ENCODE assay signal across 41 mouse cellular contexts in genomic region chr4:141463472-141463871, GRCm38 (mm10). TPM values are rescaled to one million over a fixed set of nuclear protein-coding genes. Genes with fewer than 3 reads are reported as not detected.
A peak's percentile ranks its signal among the peaks of the same experiment; 100 is the strongest.
DNase-seq lines count a peak whose midpoint lies in the region; ATAC-seq and TF ChIP-seq lines count a peak whose summit lies in the region.
"Had no signal": no experiment of that assay in that cellular context is flagged by ENCODE, and none has a peak within 500 bp of the region (broad histone marks: within the 10 kb centered on the region; RNA-seq: fewer than 3 reads in every experiment).

No protein-coding gene starts in this region.

- intact Hi-C loops in gastrocnemius, adult 2 months (cut with DNase I), result no loop called here
- intact Hi-C loops in gastrocnemius, postnatal 14 days (cut with DNase I; ENCODE audit: low total_unique reads), result no loop called here

- peak; percentile 15 for DNase-seq in gastrocnemius, adult 2 months
- no peak for DNase-seq in gastrocnemius, postnatal 14 days
- DNase-seq in kidney, adult 8-10 months, result peak; percentile 57 to 76
- DNase-seq in kidney, postnatal 4 days, result no peak
- DNase-seq in kidney, postnatal 14 days, result peak; percentile 71
- peak; percentile 29 for DNase-seq in yolk sac, embryonic 10.5 days (ENCODE audit: low spot score)
- DNase-seq: adrenal gland, adult 2 months; adrenal gland, postnatal 36 days; cerebellum, adult 18-20 months; gastrocnemius, postnatal 10 days; heart, postnatal 36 days; lung, embryonic 14.5 days; lung, postnatal 14 days; right cerebral cortex, adult 18-20 months; right cerebral cortex, postnatal 4 days; thymus, postnatal 4 days had no signal

- no peak overlapping the region for H3K9ac ChIP-seq in midbrain, embryonic 16.5 days (ENCODE audit: low read depth, low read length)
- H3K9ac ChIP-seq: embryonic facial prominence, embryonic 13.5 days; heart, embryonic 15.5 days; hindbrain, embryonic 12.5 days; intestine, embryonic 15.5 days; limb, embryonic 13.5 days; liver, embryonic 14.5 days; lung, embryonic 14.5 days; midbrain, embryonic 15.5 days; neural tube, embryonic 12.5 days had no signal

- no peak overlapping the region for H3K4me3 ChIP-seq in gastrocnemius, adult 2 months
- no peak overlapping the region for H3K4me3 ChIP-seq in midbrain, embryonic 16.5 days (ENCODE audit: low read depth, low read length)
- H3K4me3 ChIP-seq: embryonic facial prominence, embryonic 13.5 days; heart, embryonic 10.5 days; heart, embryonic 15.5 days; hindbrain, embryonic 12.5 days; intestine, embryonic 15.5 days; limb, embryonic 13.5 days; midbrain, embryonic 15.5 days; myocyte; neural tube, embryonic 12.5 days had no signal

- no peaks in the 10 kb centered on the region for H3K9me3 ChIP-seq in midbrain, embryonic 16.5 days (replicated peaks; ENCODE audit: control insufficient read depth, low read length, poor library complexity, severe bottlenecking)
- H3K9me3 ChIP-seq: embryonic facial prominence, embryonic 13.5 days; heart, embryonic 10.5 days; heart, embryonic 15.5 days; hindbrain, embryonic 12.5 days; intestine, embryonic 15.5 days; limb, embryonic 13.5 days; midbrain, embryonic 15.5 days; neural tube, embryonic 12.5 days had no signal

- no peaks in the 10 kb centered on the region; the same call in 1 of the 2 replicates for H3K4me1 ChIP-seq in midbrain, embryonic 16.5 days (ENCODE audit: control insufficient read depth, insufficient read depth, low read length)

- no peak for ATAC-seq in midbrain, embryonic 16.5 days
- ATAC-seq: activated CD4-positive, CD25-positive, alpha-beta regulatory T cell, adult 4 months; forebrain, embryonic 16.5 days; hindbrain, postnatal 0 days; intestine, embryonic 15.5 days; midbrain, embryonic 15.5 days had no signal

- H3K36me3 ChIP-seq in midbrain, embryonic 16.5 days (ENCODE audit: control insufficient read depth, insufficient read depth, low read length), result peaks cover 53% of the 10 kb centered on the region

- no peak overlapping the region for H3K4me2 ChIP-seq in midbrain, embryonic 16.5 days (ENCODE audit: low read length)
- H3K4me2 ChIP-seq: embryonic facial prominence, embryonic 13.5 days; heart, embryonic 15.5 days; hindbrain, embryonic 12.5 days; intestine, embryonic 15.5 days; limb, embryonic 13.5 days; lung, embryonic 14.5 days; midbrain, embryonic 15.5 days; neural tube, embryonic 12.5 days had no signal

- 82% methylated on average over 14 of the region's 14 CpGs for WGBS in midbrain, embryonic 16.5 days

- H3K27ac ChIP-seq in gastrocnemius, adult 2 months, result no peak overlapping the region
- no peak overlapping the region for H3K27ac ChIP-seq in midbrain, embryonic 16.5 days (ENCODE audit: low read length)
- H3K27ac ChIP-seq: embryonic facial prominence, embryonic 13.5 days; heart, embryonic 10.5 days; heart, embryonic 15.5 days; hindbrain, embryonic 12.5 days; hindbrain, postnatal 0 days; intestine, embryonic 15.5 days; limb, embryonic 13.5 days; liver, embryonic 14.5 days; midbrain, embryonic 15.5 days; neural tube, embryonic 12.5 days; stomach, postnatal 0 days had no signal

- TF ChIP-seq CTCF in gastrocnemius, adult 2 months (IDR thresholded peaks at IDR 0.05), result no peak

- H3K27me3 ChIP-seq in midbrain, embryonic 16.5 days (ENCODE audit: control insufficient read depth, insufficient read depth, low read depth, low read length), result no peaks in the 10 kb centered on the region
- H3K27me3 ChIP-seq: CH12.LX; embryonic facial prominence, embryonic 13.5 days; heart, embryonic 15.5 days; hindbrain, embryonic 12.5 days; intestine, embryonic 15.5 days; limb, embryonic 13.5 days; midbrain, embryonic 15.5 days; neural tube, embryonic 12.5 days had no signal

RNA-seq across cellular contexts. Expression of gene Zbtb17, which starts 19.0 kb away (rescaled TPM):
- total RNA-seq in gastrocnemius, adult 2 months (2021), result 10 to 100 TPM; 30.2 to 30.6 TPM
- 10 to 100 TPM; 16.2 to 16.7 TPM for total RNA-seq in gastrocnemius, postnatal 14 days (2021)
- polyA plus RNA-seq in midbrain, embryonic 16.5 days (2015; fragmentation: Nextera tagmentation; extraction: Ambion mirVana), result 42.7 and 48.2 TPM in 2 replicates

RNA-seq across cellular contexts. Expression of gene Srarp, which starts 27.6 kb away (rescaled TPM):
- total RNA-seq in gastrocnemius, adult 2 months (2021), result 1 to 10 TPM in 1 of 2 experiments, under 1 TPM in 1; 0.92 to 1.6 TPM
- not detected for total RNA-seq in gastrocnemius, postnatal 14 days (2021)
- polyA plus RNA-seq in midbrain, embryonic 16.5 days (2015; fragmentation: Nextera tagmentation; extraction: Ambion mirVana), result 0.62 TPM in 1 of 2 replicates, not detected in the other
- total RNA-seq: adrenal gland, postnatal 36 days; CH12.LX; common myeloid progenitor, adult 5-6 weeks; ES-E14; gastrocnemius, postnatal 10 days; granulocyte monocyte progenitor cell, adult 5-6 weeks had no signal
- polyA plus RNA-seq: activated CD4-positive, CD25-positive, alpha-beta regulatory T cell, adult 4 months; C2C12; embryonic facial prominence, embryonic 13.5 days; forebrain, embryonic 11.5 days; forebrain, embryonic 16.5 days; heart, embryonic 10.5 days; heart, embryonic 15.5 days; hindbrain, embryonic 12.5 days; intestine, embryonic 15.5 days; limb, embryonic 13.5 days; liver, embryonic 14.5 days; lung, embryonic 14.5 days; myocyte; neural tube, embryonic 12.5 days; spleen, adult 2 months; stomach, postnatal 0 days; thymus, postnatal 0 days had no signal

RNA-seq across cellular contexts. Expression of gene Hspb7, which starts 42.9 kb away (rescaled TPM):
- 100 to 1,000 TPM; 223 to 468 TPM for total RNA-seq in gastrocnemius, adult 2 months (2021)
- total RNA-seq in gastrocnemius, postnatal 14 days (2021), result 100 to 1,000 TPM; 218 to 313 TPM
- polyA plus RNA-seq in midbrain, embryonic 16.5 days (2015; fragmentation: Nextera tagmentation; extraction: Ambion mirVana), result not detected in 2 replicates
- total RNA-seq: common myeloid progenitor, adult 5-6 weeks; ES-E14; granulocyte monocyte progenitor cell, adult 5-6 weeks; hindbrain, postnatal 0 days; layer of hippocampus, adult 18-20 months; layer of hippocampus, postnatal 25 days had no signal
- polyA plus RNA-seq: activated CD4-positive, CD25-positive, alpha-beta regulatory T cell, adult 4 months; embryonic facial prominence, embryonic 13.5 days; forebrain, embryonic 11.5 days; forebrain, embryonic 16.5 days; hindbrain, embryonic 12.5 days; midbrain, embryonic 15.5 days; neural tube, embryonic 12.5 days; thymus, postnatal 0 days had no signal

RNA-seq across cellular contexts. Expression of gene Clcnkb, which starts 47.7 kb away (rescaled TPM):
- under 1 TPM in 1 of 2 experiments, not detected in 1; 0.25 TPM for total RNA-seq in gastrocnemius, adult 2 months (2021)
- under 1 TPM; 0.31 to 0.80 TPM for total RNA-seq in gastrocnemius, postnatal 14 days (2021)
- not detected in 2 replicates for polyA plus RNA-seq in midbrain, embryonic 16.5 days (2015; fragmentation: Nextera tagmentation; extraction: Ambion mirVana)
- total RNA-seq: adrenal gland, adult 2 months; adrenal gland, postnatal 36 days; common myeloid progenitor, adult 5-6 weeks; granulocyte monocyte progenitor cell, adult 5-6 weeks; layer of hippocampus, adult 18-20 months; layer of hippocampus, postnatal 25 days had no signal
- polyA plus RNA-seq: activated CD4-positive, CD25-positive, alpha-beta regulatory T cell, adult 4 months; adrenal gland, adult 2 months; C2C12; embryonic facial prominence, embryonic 13.5 days; forebrain, embryonic 11.5 days; forebrain, embryonic 16.5 days; hindbrain, embryonic 12.5 days; intestine, embryonic 15.5 days; limb, embryonic 13.5 days; liver, embryonic 14.5 days; lung, embryonic 14.5 days; midbrain, embryonic 15.5 days; neural tube, embryonic 12.5 days; stomach, postnatal 0 days; thymus, postnatal 0 days had no signal

Comparison
In these comparisons a context has a peak if more than half of its experiments do, and no peak if none do; other contexts are left out.
1. DNase-seq: peak in gastrocnemius, adult 2 months (single experiment), kidney, adult 8-10 months (2 of 2), kidney, postnatal 14 days (single experiment) and yolk sac, embryonic 10.5 days (single experiment); none in gastrocnemius, postnatal 14 days (single experiment) and kidney, postnatal 4 days (0 of 2).